Mouse (Mus musculus) limb, embryonic 15.5 days (tissue): ENCODE measurements around the gene Ankrd44. TPM values are rescaled to one million over a fixed set of nuclear protein-coding genes. Genes with fewer than 3 reads are reported as not detected.

Source experiments
- ATAC-seq: fragments of 200-750 bp; cut with Nextera tagmentation; 2 replicates; pipeline ENCODE4 v1.8.0; 2017; ENCODE audit warnings: low read depth, moderate TSS enrichment; ENCODE audit not compliant: insufficient number of reproducible peaks, low FRiP score, low TSS enrichment
- H3K27ac ChIP-seq: fragments of 300-500 bp; sonication (generic); 2 replicates; pipeline ENCODE4 v1.5.1; 2015; ENCODE audit warnings: moderate library complexity, mild to moderate bottlenecking, inconsistent platforms
- H3K27me3 ChIP-seq: fragments of 300-500 bp; sonication (generic); 2 replicates; pipeline ENCODE4 v1.6.1; 2015; ENCODE audit warnings: inconsistent platforms
- H3K36me3 ChIP-seq: fragments of 300-500 bp; sonication (generic); 2 replicates; pipeline ENCODE4 v1.6.1; 2015; ENCODE audit warnings: inconsistent platforms
- H3K4me1 ChIP-seq: fragments of 300-500 bp; sonication (generic); 2 replicates; pipeline ENCODE4 v1.6.1; 2015; ENCODE audit warnings: inconsistent platforms
- H3K4me2 ChIP-seq: fragments of 300-500 bp; sonication (generic); 2 replicates; pipeline ENCODE4 v1.6.1; 2015; ENCODE audit warnings: mild to moderate bottlenecking, inconsistent platforms
- H3K4me3 ChIP-seq: fragments of 300-500 bp; sonication (generic); 2 replicates; pipeline ENCODE4 v1.5.1; 2015; ENCODE audit warnings: mild to moderate bottlenecking, inconsistent platforms
- H3K9ac ChIP-seq: fragments of 300-500 bp; sonication (generic); 2 replicates; pipeline ENCODE4 v1.6.1; 2015; ENCODE audit warnings: inconsistent platforms
- H3K9me3 ChIP-seq: fragments of 300-500 bp; sonication (generic); 2 replicates; pipeline ENCODE4 v1.6.1; 2016; ENCODE audit warnings: inconsistent platforms
- WGBS: fragments of 180-500 bp; shearing (Covaris S2); methylation state at CpG from one replicate; pipeline ENCODE4 v1.1.7; 2015; 5-methylcytosine and 5-hydroxymethylcytosine counted together
- polyA plus RNA-seq: library from polyadenylated mRNA; unstranded; fragments of >200 nt; fragmentation: Nextera tagmentation; extraction: Ambion mirVana; gene quantifications from 2 replicates; pipeline ENCODE4 v1.2.1, GENCODE M21; 2015

Ankrd44 gene
- polyA plus RNA-seq, 1 experiment from 2014 or later: 19.1 TPM

- Histone ChIP-seq H3K27me3 (no peaks in the 10 kb centered on the region), H3K4me1 (peaks cover 5% of the 10 kb centered on the region), H3K9me3 (no peaks in the 10 kb centered on the region), H3K4me3 (no peak overlapping the region), H3K36me3 (0 out of 2 replicates have a peak, but pooled peaks cover 3% of the 10 kb centered on the region), H3K27ac (no peak overlapping the region), H3K9ac (no peak overlapping the region), H3K4me2 (no peak overlapping the region)
- no peak for ATAC-seq
- WGBS: 26% methylated on average over 3 of the region's 3 CpGs
Observed at GRCm38 (mm10) chr1:54706621-54707020, 219.6 kb downstream of the Ankrd44 start.

GRCm38 (mm10) chr1:54703466-54703865 is 222.7 kb downstream of the Ankrd44 start:
- H3K27ac ChIP-seq: no peak overlapping the region
- H3K36me3 ChIP-seq: 0 out of 2 replicates have a peak, but pooled peaks cover 3% of the 10 kb centered on the region
- ATAC-seq: no peak
- no peaks in the 10 kb centered on the region for H3K9me3 ChIP-seq
- no peak overlapping the region for H3K9ac ChIP-seq
- no peak overlapping the region for H3K4me2 ChIP-seq
- no peak overlapping the region for H3K4me3 ChIP-seq
- no peaks in the 10 kb centered on the region for H3K27me3 ChIP-seq
- no peaks in the 10 kb centered on the region for H3K4me1 ChIP-seq
- 32% methylated on average over 1 of the region's 1 CpGs for WGBS

GRCm38 (mm10) chr1:54702918-54703317 is 223.3 kb downstream of the Ankrd44 start:
- Histone ChIP-seq H3K4me3 (no peak overlapping the region), H3K27me3 (no peaks in the 10 kb centered on the region), H3K4me2 (no peak overlapping the region), H3K36me3 (0 out of 2 replicates have a peak, but pooled peaks cover 3% of the 10 kb centered on the region), H3K27ac (no peak overlapping the region), H3K9me3 (no peaks in the 10 kb centered on the region), H3K9ac (no peak overlapping the region), H3K4me1 (no peaks in the 10 kb centered on the region)
- no peak for ATAC-seq

- Histone ChIP-seq H3K4me3 (no peak overlapping the region), H3K9me3 (no peaks in the 10 kb centered on the region), H3K4me1 (no peaks in the 10 kb centered on the region), H3K27me3 (no peaks in the 10 kb centered on the region), H3K27ac (no peak overlapping the region), H3K36me3 (no peaks in the 10 kb centered on the region), H3K4me2 (no peak overlapping the region), H3K9ac (no peak overlapping the region)
- ATAC-seq: no peak
- WGBS: 87% methylated on average over 3 of the region's 3 CpGs
Observed at GRCm38 (mm10) chr1:54695396-54695795, 230.8 kb downstream of the Ankrd44 start.

DNA sequence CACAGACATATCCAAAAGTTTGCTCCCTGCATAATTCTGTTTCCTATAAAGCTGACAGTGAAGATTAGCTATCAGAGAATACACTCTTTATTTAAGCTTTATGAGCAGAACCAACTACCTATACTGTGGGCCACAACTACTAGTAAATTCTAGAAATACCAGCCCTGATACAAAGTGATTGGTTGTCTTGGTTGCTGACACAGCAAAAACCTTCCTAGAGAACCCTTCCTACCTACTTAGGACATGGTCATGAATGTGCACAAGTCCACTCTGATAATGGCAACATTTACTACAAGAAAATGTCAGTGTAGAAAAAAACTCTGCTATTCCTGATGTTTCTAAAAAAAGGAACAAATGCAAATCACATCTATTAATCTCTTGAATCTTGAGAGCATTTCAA is 234.4 kb downstream of the Ankrd44 start:
- Histone ChIP-seq H3K4me2 (no peak overlapping the region), H3K27me3 (no peaks in the 10 kb centered on the region), H3K27ac (no peak overlapping the region), H3K9me3 (no peaks in the 10 kb centered on the region), H3K4me3 (no peak overlapping the region), H3K4me1 (0 out of 2 replicates have a peak, but pooled peaks cover 2% of the 10 kb centered on the region), H3K9ac (no peak overlapping the region), H3K36me3 (no peaks in the 10 kb centered on the region)
- ATAC-seq: no peak

- Histone ChIP-seq H3K4me1 (0 out of 2 replicates have a peak, but pooled peaks cover 2% of the 10 kb centered on the region), H3K4me2 (no peak overlapping the region), H3K9me3 (no peaks in the 10 kb centered on the region), H3K4me3 (no peak overlapping the region), H3K27me3 (no peaks in the 10 kb centered on the region), H3K9ac (no peak overlapping the region), H3K27ac (no peak overlapping the region), H3K36me3 (no peaks in the 10 kb centered on the region)
- ATAC-seq: no peak
- 66% methylated on average over 13 of the region's 13 CpGs for WGBS
Observed at GRCm38 (mm10) chr1:54690291-54690965, 235.8 kb downstream of the Ankrd44 start.

GRCm38 (mm10) chr1:54688441-54688840 is 237.7 kb downstream of the Ankrd44 start:
- H3K4me3 ChIP-seq: no peak overlapping the region
- no peaks in the 10 kb centered on the region for H3K36me3 ChIP-seq
- WGBS: 81% methylated on average over 3 of the region's 3 CpGs
- no peaks in the 10 kb centered on the region for H3K27me3 ChIP-seq
- no peak overlapping the region for H3K4me2 ChIP-seq
- no peak overlapping the region for H3K9ac ChIP-seq
- H3K27ac ChIP-seq: no peak overlapping the region
- 0 out of 2 replicates have a peak, but pooled peaks cover 2% of the 10 kb centered on the region for H3K4me1 ChIP-seq
- H3K9me3 ChIP-seq: no peaks in the 10 kb centered on the region
- no peak for ATAC-seq

DNA sequence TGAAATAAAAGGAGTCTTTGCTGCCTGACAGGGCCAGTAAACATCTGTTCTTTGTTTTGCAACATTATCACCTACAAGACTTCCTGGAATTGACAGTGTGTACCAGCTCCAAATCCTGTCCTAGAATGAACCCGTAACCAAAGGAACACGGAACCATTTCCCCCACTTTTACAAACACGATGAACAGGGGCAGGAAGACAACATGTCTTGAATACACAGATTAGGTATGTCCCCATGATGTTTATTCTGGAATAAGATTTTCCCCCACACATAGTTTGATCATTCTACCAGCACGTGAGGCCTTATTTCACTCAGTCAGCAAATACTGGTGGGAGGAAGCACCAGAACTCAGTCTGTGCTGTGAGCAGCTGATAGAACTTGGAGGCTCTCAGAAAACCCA is 241.9 kb downstream of the Ankrd44 start:
- Histone ChIP-seq H3K4me2 (no peak overlapping the region), H3K27ac (no peak overlapping the region), H3K27me3 (no peaks in the 10 kb centered on the region), H3K4me1 (0 out of 2 replicates have a peak, but pooled peaks cover 2% of the 10 kb centered on the region), H3K4me3 (no peak overlapping the region), H3K36me3 (peaks cover 3% of the 10 kb centered on the region; the same call in 1 of the 2 replicates), H3K9ac (no peak overlapping the region), H3K9me3 (no peaks in the 10 kb centered on the region)
- 60% methylated on average over 4 of the region's 4 CpGs for WGBS
- no peak for ATAC-seq

DNA sequence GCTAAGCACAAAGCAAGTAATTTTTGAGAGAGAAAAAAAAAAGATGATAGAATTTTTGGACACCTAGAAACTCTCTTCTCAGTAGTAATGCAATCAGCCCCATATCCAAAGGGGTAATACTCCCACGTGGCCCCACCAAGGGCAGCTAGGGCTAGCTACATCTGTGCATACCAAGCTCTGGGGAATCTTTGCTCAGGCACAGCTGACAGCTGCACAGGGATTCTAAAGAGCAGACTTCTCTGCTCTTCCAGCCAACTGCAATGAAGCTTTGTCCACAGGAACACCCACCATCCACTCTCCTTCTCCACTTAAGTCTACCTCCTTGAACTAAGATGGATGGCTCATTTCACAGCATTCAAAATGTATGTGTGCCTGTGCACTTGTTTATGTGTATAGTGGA is 246.6 kb downstream of the Ankrd44 start:
- Histone ChIP-seq H3K9ac (no peak overlapping the region), H3K9me3 (no peaks in the 10 kb centered on the region), H3K27me3 (no peaks in the 10 kb centered on the region), H3K4me3 (no peak overlapping the region), H3K36me3 (peaks cover 3% of the 10 kb centered on the region; the same call in 1 of the 2 replicates), H3K4me2 (no peak overlapping the region), H3K27ac (no peak overlapping the region), H3K4me1 (no peaks in the 10 kb centered on the region)
- no peak for ATAC-seq
- 72% methylated on average over 1 of the region's 1 CpGs for WGBS

GRCm38 (mm10) chr1:54678037-54678436 is 248.2 kb downstream of the Ankrd44 start:
- WGBS: 74% methylated on average over 1 of the region's 1 CpGs
- H3K4me1 ChIP-seq: no peaks in the 10 kb centered on the region
- no peak for ATAC-seq
- H3K4me2 ChIP-seq: no peak overlapping the region
- H3K9me3 ChIP-seq: no peaks in the 10 kb centered on the region
- no peak overlapping the region for H3K27ac ChIP-seq
- no peak overlapping the region for H3K9ac ChIP-seq
- H3K27me3 ChIP-seq: no peaks in the 10 kb centered on the region
- no peak overlapping the region for H3K4me3 ChIP-seq
- H3K36me3 ChIP-seq: peaks cover 3% of the 10 kb centered on the region; the same call in 1 of the 2 replicates

- no peaks in the 10 kb centered on the region for H3K27me3 ChIP-seq
- no peak overlapping the region for H3K4me2 ChIP-seq
- no peak overlapping the region for H3K27ac ChIP-seq
- no peaks in the 10 kb centered on the region for H3K9me3 ChIP-seq
- 79% methylated on average over 5 of the region's 5 CpGs for WGBS
- no peak overlapping the region for H3K9ac ChIP-seq
- ATAC-seq: no peak
- H3K4me1 ChIP-seq: no peaks in the 10 kb centered on the region
- H3K4me3 ChIP-seq: no peak overlapping the region
- H3K36me3 ChIP-seq: peaks cover 3% of the 10 kb centered on the region; the same call in 1 of the 2 replicates
Observed at GRCm38 (mm10) chr1:54675478-54675877, 250.7 kb downstream of the Ankrd44 start.

DNA sequence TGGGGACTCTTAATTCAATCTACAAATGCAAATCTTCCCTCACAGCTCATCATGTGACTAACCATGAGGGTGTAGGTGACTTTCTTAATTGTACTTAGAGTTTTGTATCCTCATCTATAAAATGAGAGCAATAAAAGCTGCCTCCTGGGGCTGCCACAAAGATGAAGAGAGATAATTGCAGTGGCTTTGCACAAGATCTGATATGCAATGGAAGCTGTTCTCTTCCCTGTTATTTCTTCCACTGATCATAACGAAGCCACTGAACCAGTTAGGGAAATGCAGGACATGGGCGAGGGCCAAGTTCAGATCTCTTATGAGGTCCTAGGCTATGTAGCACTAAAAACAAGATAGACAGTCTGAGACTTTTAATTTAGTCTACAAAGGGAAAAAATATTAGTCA is 258.2 kb downstream of the Ankrd44 start:
- no peak for ATAC-seq
- Histone ChIP-seq H3K9me3 (no peaks in the 10 kb centered on the region), H3K4me3 (no peak overlapping the region), H3K4me1 (no peaks in the 10 kb centered on the region), H3K27me3 (no peaks in the 10 kb centered on the region), H3K9ac (no peak overlapping the region), H3K36me3 (peaks cover 6% of the 10 kb centered on the region; the same call in 1 of the 2 replicates), H3K27ac (no peak overlapping the region), H3K4me2 (no peak overlapping the region)
- WGBS: 56% methylated on average over 2 of the region's 2 CpGs
